34 mouse cellular contexts compared by ENCODE assay signal in genomic region chr11:104187766-104188165, GRCm38 (mm10). TPM values are rescaled to one million over a fixed set of nuclear protein-coding genes. Genes with fewer than 3 reads are reported as not detected.
A peak's percentile ranks its signal among the peaks of the same experiment; 100 is the strongest.
DNase-seq lines count a peak whose midpoint lies in the region; ATAC-seq and TF ChIP-seq lines count a peak whose summit lies in the region.
"Had no signal": no experiment of that assay in that cellular context is flagged by ENCODE, and none has a peak within 500 bp of the region (broad histone marks: within the 10 kb centered on the region; RNA-seq: fewer than 3 reads in every experiment).

No protein-coding gene starts in this region.

- peak; percentile 64 to 73 for DNase-seq in cerebellum, adult 2 months
- DNase-seq in brain, adult 2 months (ENCODE audit: low read depth, low spot score): peak; percentile 53
- peak; percentile 52 for DNase-seq in cerebellum, adult 8-10 months
- DNase-seq in cerebellum, postnatal 14 days: peak; percentile 27 to 51
- no peak for DNase-seq in yolk sac, embryonic 10.5 days (ENCODE audit: low spot score)
- no peak for DNase-seq in heart, postnatal 25 days (ENCODE audit: low spot score)
- DNase-seq in kidney, postnatal 14 days: no peak
- DNase-seq: adrenal gland, adult 2 months; adrenal gland, postnatal 14 days; embryo, embryonic 11 days; gastrocnemius, postnatal 25 days; heart, adult 18-20 months; heart, postnatal 10 days; heart, postnatal 4 days had no signal

- peaks cover 65% of the 10 kb centered on the region for H3K4me1 ChIP-seq in cerebellum, adult 2 months (ENCODE audit: control insufficient read depth, insufficient read depth, low read length)
- H3K4me1 ChIP-seq: embryonic facial prominence, embryonic 10.5 days; embryonic facial prominence, embryonic 13.5 days; forebrain, embryonic 12.5 days; forebrain, embryonic 15.5 days; heart, embryonic 12.5 days; heart, embryonic 15.5 days had no signal

- no peak for ATAC-seq in cerebellum, adult (ENCODE audit: insufficient number of reproducible peaks, low FRiP score, low TSS enrichment)
- ATAC-seq: CD4-positive, CD25-positive, alpha-beta regulatory T cell, adult 4 months; forebrain, embryonic 15.5 days; hindbrain, postnatal 0 days; inflammation-experienced regulatory T-cells, adult 6 months; intestine, embryonic 16.5 days had no signal

- intact Hi-C loops in heart, postnatal 25 days (cut with DNase I): no loop called here

- TF ChIP-seq CTCF in cerebellum, adult 2 months (IDR thresholded peaks at IDR 0.05; ENCODE audit: borderline replicate concordance, insufficient read depth, low read depth, low read length): no peak

- 0 out of 2 replicates have a peak overlapping the region, but pooled peaks have one; percentile 15 for H3K27ac ChIP-seq in cerebellum, adult 2 months (ENCODE audit: insufficient read depth, low read length)
- H3K27ac ChIP-seq: embryonic facial prominence, embryonic 10.5 days; embryonic facial prominence, embryonic 13.5 days; forebrain, embryonic 12.5 days; forebrain, embryonic 15.5 days; heart, embryonic 15.5 days; hindbrain, embryonic 14.5 days; hindbrain, postnatal 0 days had no signal

- no peak overlapping the region for H3K4me3 ChIP-seq in cerebellum, adult 2 months (replicated peaks; ENCODE audit: insufficient read depth, low read depth, low read length)
- H3K4me3 ChIP-seq: embryonic facial prominence, embryonic 10.5 days; embryonic facial prominence, embryonic 13.5 days; erythroblast, embryonic 14.5 days; forebrain, embryonic 12.5 days; forebrain, embryonic 15.5 days; heart, embryonic 12.5 days; heart, embryonic 15.5 days had no signal

- TF ChIP-seq POLR2A in cerebellum, adult 2 months (IDR thresholded peaks at IDR 0.05; ENCODE audit: borderline replicate concordance, insufficient read depth, low read length): no peak

- H3K27me3 ChIP-seq in cerebellum, adult 2 months (ENCODE audit: control insufficient read depth, insufficient read depth, low read length): no peaks in the 10 kb centered on the region
- H3K27me3 ChIP-seq: embryonic facial prominence, embryonic 13.5 days; forebrain, embryonic 12.5 days; forebrain, embryonic 15.5 days had no signal

- 45% methylated on average over 10 of the region's 10 CpGs for WGBS in cerebellum, adult 2 months

RNA-seq across cellular contexts. Expression of gene Sppl2c, which starts 1.6 kb away (rescaled TPM):
- not detected in 2 replicates for polyA plus RNA-seq in cerebellum, adult 2 months (2012; rRNA removed)
- total RNA-seq in heart, postnatal 25 days (2021): not detected
- total RNA-seq: adrenal gland, adult 2 months; adrenal gland, postnatal 14 days; adrenal gland, postnatal 4 days; gastrocnemius, adult 8-10 months; gastrocnemius, postnatal 25 days; heart, adult 18-20 months; heart, postnatal 10 days; heart, postnatal 4 days; hindbrain, postnatal 0 days; MEL had no signal
- polyA plus RNA-seq: adrenal gland, adult 2 months; brain, embryonic 14.5 days; C2C12; CD4-positive, CD25-positive, alpha-beta regulatory T cell, adult 4 months; cortical plate, adult 2 months; embryonic facial prominence, embryonic 10.5 days; embryonic facial prominence, embryonic 13.5 days; erythroblast, embryonic 14.5 days; forebrain, embryonic 12.5 days; forebrain, embryonic 15.5 days; heart, embryonic 12.5 days; heart, embryonic 15.5 days; hindbrain, embryonic 11.5 days; hindbrain, embryonic 14.5 days; hindbrain, postnatal 0 days; inflammation-experienced regulatory T-cells, adult 6 months; intestine, embryonic 16.5 days had no signal

RNA-seq across cellular contexts. Expression of gene Mapt, which starts 43.4 kb away (rescaled TPM):
- polyA plus RNA-seq in cerebellum, adult 2 months (2012; rRNA removed): 273 and 275 TPM in 2 replicates
- total RNA-seq in heart, postnatal 25 days (2021): 10 to 100 TPM; 67.0 to 70.7 TPM
- polyA plus RNA-seq: erythroblast, embryonic 14.5 days had no signal

RNA-seq across cellular contexts. Expression of gene Crhr1, which starts 55.1 kb away (rescaled TPM):
- 63.0 and 63.4 TPM in 2 replicates for polyA plus RNA-seq in cerebellum, adult 2 months (2012; rRNA removed)
- total RNA-seq in heart, postnatal 25 days (2021): not detected
- total RNA-seq: adrenal gland, adult 2 months; adrenal gland, postnatal 14 days; gastrocnemius, adult 8-10 months; gastrocnemius, postnatal 25 days; heart, adult 18-20 months; heart, postnatal 10 days; heart, postnatal 4 days; MEL had no signal
- polyA plus RNA-seq: C2C12; CD4-positive, CD25-positive, alpha-beta regulatory T cell, adult 4 months; erythroblast, embryonic 14.5 days; heart, embryonic 12.5 days; heart, embryonic 15.5 days; inflammation-experienced regulatory T-cells, adult 6 months had no signal

Comparison
In these comparisons a context has a peak if more than half of its experiments do, and no peak if none do; other contexts are left out.
1. DNase-seq: peak in cerebellum, adult 2 months (2 of 2), brain, adult 2 months (single experiment), cerebellum, adult 8-10 months (single experiment) and cerebellum, postnatal 14 days (2 of 2); none in yolk sac, embryonic 10.5 days (single experiment), heart, postnatal 25 days (single experiment) and kidney, postnatal 14 days (single experiment).